Mouse (Mus musculus) forebrain, embryonic 12.5 days (tissue): Measurements from ENCODE around the gene Map3k3. TPM values are rescaled to one million over a fixed set of nuclear protein-coding genes. Genes with fewer than 3 reads are reported as not detected.

Experiments
- ATAC-seq: fragments of 200-750 bp; cut with Nextera tagmentation; 2 replicates; pipeline ENCODE4 v1.8.0; 2017; ENCODE audit warnings: moderate TSS enrichment; ENCODE audit not compliant: low FRiP score
- H3K27ac ChIP-seq: fragments of 300-500 bp; sonication (generic); 2 replicates; pipeline ENCODE4 v1.5.1; 2016; ENCODE audit warnings: mild to moderate bottlenecking
- H3K27me3 ChIP-seq: fragments of 300-500 bp; sonication (generic); 2 replicates; pipeline ENCODE4 v1.6.1; 2016; ENCODE audit warnings: mild to moderate bottlenecking
- H3K36me3 ChIP-seq: fragments of 300-500 bp; sonication (generic); replicated peaks from 2 replicates; pipeline ENCODE4 v1.6.1; 2016; ENCODE audit warnings: mild to moderate bottlenecking
- H3K4me1 ChIP-seq: fragments of 300-500 bp; sonication (generic); 2 replicates; pipeline ENCODE4 v1.6.1; 2016
- H3K4me2 ChIP-seq: fragments of 300-500 bp; sonication (generic); 2 replicates; pipeline ENCODE4 v1.6.1; 2016; ENCODE audit warnings: mild to moderate bottlenecking, moderate library complexity
- H3K4me3 ChIP-seq: fragments of 300-500 bp; sonication (generic); replicated peaks from 2 replicates; pipeline ENCODE4 v1.5.1; 2016; ENCODE audit warnings: mild to moderate bottlenecking
- H3K9ac ChIP-seq: fragments of 300-500 bp; sonication (generic); 2 replicates; pipeline ENCODE4 v1.6.1; 2016; ENCODE audit warnings: mild to moderate bottlenecking
- H3K9me3 ChIP-seq: fragments of 300-500 bp; sonication (generic); 2 replicates; pipeline ENCODE4 v1.6.1; 2016
- WGBS: fragments of 180-500 bp; shearing (Covaris S2); methylation state at CpG from one replicate; pipeline ENCODE4 v1.1.7; 2016; 5-methylcytosine and 5-hydroxymethylcytosine counted together
- polyA plus RNA-seq: library from polyadenylated mRNA; unstranded; fragments of >200 nt; fragmentation: Nextera tagmentation; extraction: Ambion mirVana; gene quantifications from 2 replicates; pipeline ENCODE4 v1.2.1, GENCODE M21; 2016

Gene Map3k3
- polyA plus RNA-seq, 1 experiment from 2014 or later = 22.6 TPM

DNA sequence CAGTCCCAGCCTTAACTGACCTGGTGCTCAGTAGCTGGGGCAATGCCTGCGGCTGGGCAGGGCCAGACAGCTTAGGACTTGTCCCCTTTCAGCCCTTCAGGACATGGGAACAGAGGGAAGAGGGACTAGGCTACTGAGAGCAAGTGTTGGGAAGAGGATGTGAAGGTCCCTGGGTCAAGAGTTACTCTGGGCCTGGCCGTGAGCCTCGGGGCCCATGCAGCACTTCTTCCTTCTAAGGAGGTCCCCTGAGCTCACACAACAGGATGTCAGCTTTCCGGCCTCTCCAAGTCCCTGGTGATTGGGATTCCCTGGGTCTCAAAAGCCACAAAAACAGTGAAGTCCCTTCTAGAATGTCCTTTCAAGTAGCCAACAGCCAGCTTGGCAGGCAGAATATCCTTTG, 79.1 kb downstream of the Map3k3 start:
- peaks cover 24% of the 10 kb centered on the region for H3K4me1 ChIP-seq
- 89% methylated on average over 4 of the region's 4 CpGs for WGBS
- no peaks in the 10 kb centered on the region for H3K9me3 ChIP-seq
- no peak overlapping the region for H3K4me3 ChIP-seq
- H3K36me3 ChIP-seq = peaks cover 57% of the 10 kb centered on the region
- no peak overlapping the region for H3K27ac ChIP-seq
- ATAC-seq = no peak
- H3K27me3 ChIP-seq = no peaks in the 10 kb centered on the region
- no peak overlapping the region for H3K4me2 ChIP-seq
- no peak overlapping the region for H3K9ac ChIP-seq

GRCm38 (mm10) chr11:106164601-106165180, 80.3 kb downstream of the Map3k3 start:
- Histone ChIP-seq H3K27me3 (no peaks in the 10 kb centered on the region), H3K4me2 (no peak overlapping the region), H3K27ac (no peak overlapping the region), H3K4me1 (peaks cover 13% of the 10 kb centered on the region), H3K9ac (no peak overlapping the region), H3K36me3 (peaks cover 62% of the 10 kb centered on the region), H3K4me3 (no peak overlapping the region), H3K9me3 (no peaks in the 10 kb centered on the region)
- no peak for ATAC-seq
- WGBS = 93% methylated on average over 16 of the region's 16 CpGs

- ATAC-seq = no peak
- H3K36me3 ChIP-seq = peaks cover 73% of the 10 kb centered on the region
- no peak overlapping the region for H3K4me2 ChIP-seq
- no peaks in the 10 kb centered on the region for H3K4me1 ChIP-seq
- no peaks in the 10 kb centered on the region for H3K9me3 ChIP-seq
- no peak overlapping the region for H3K4me3 ChIP-seq
- H3K27ac ChIP-seq = no peak overlapping the region
- no peaks in the 10 kb centered on the region for H3K27me3 ChIP-seq
- WGBS = 90% methylated on average over 5 of the region's 5 CpGs
- no peak overlapping the region for H3K9ac ChIP-seq
Measured at GRCm38 (mm10) chr11:106167435-106167834, 83.0 kb downstream of the Map3k3 start.

GRCm38 (mm10) chr11:106170807-106171206, 86.4 kb downstream of the Map3k3 start:
- H3K9me3 ChIP-seq = no peaks in the 10 kb centered on the region
- ATAC-seq = no peak
- whole genome bisulfite sequencing = 75% methylated on average over 7 of the region's 7 CpGs
- no peaks in the 10 kb centered on the region for H3K4me1 ChIP-seq
- H3K27ac ChIP-seq = no peak overlapping the region
- no peak overlapping the region for H3K4me2 ChIP-seq
- H3K9ac ChIP-seq = no peak overlapping the region
- H3K36me3 ChIP-seq = peaks cover 45% of the 10 kb centered on the region
- H3K4me3 ChIP-seq = no peak overlapping the region
- H3K27me3 ChIP-seq = no peaks in the 10 kb centered on the region

DNA sequence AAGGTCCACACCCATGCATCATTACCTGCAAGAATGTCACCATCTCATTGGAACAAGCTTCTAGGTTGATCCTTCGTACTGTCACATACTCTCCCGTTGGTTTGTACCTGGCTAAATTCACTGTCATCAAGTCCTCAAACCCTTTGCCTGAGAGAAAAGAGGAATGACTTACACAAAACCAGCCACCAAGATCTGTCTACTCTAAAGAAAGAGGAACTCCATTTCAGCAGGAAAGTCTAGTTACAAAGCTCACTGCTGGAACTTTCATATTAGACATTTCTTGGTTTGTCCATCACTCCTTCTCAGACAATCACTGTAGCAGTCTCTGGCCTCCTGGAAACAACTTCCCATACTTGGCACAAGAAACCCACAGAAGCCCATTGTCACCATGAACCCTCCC, 88.8 kb downstream of the Map3k3 start:
- Histone ChIP-seq H3K36me3 (peaks cover 23% of the 10 kb centered on the region), H3K27ac (no peak overlapping the region), H3K9me3 (no peaks in the 10 kb centered on the region), H3K4me2 (no peak overlapping the region), H3K27me3 (no peaks in the 10 kb centered on the region), H3K4me3 (no peak overlapping the region), H3K4me1 (no peaks in the 10 kb centered on the region), H3K9ac (no peak overlapping the region)
- ATAC-seq = no peak
- 93% methylated on average over 2 of the region's 2 CpGs for WGBS

DNA sequence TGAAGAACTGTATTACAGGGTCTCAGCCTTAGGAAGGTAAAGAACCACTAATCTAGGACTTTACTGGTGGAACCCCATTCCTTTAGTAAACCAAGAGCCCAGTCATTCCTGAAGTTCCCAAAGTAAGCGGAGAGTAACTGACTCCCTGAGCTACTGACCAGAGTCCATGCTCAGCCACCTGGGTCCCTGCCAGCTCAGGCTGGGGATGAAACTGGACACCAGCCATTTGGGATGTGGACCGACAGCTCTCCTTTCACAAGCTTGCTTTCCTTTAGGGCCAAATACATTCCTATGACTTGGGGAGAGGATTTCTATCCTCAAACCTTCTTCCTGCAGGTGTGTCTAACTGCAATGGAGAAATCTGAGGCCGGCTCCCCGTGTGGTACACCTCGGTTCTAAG, 90.0 kb downstream of the Map3k3 start:
- 85% methylated on average over 5 of the region's 5 CpGs for WGBS
- Histone ChIP-seq H3K27me3 (no peaks in the 10 kb centered on the region), H3K4me2 (no peak overlapping the region), H3K27ac (no peak overlapping the region), H3K4me1 (no peaks in the 10 kb centered on the region), H3K4me3 (no peak overlapping the region), H3K9ac (no peak overlapping the region), H3K9me3 (no peaks in the 10 kb centered on the region), H3K36me3 (peaks cover 17% of the 10 kb centered on the region)
- no peak for ATAC-seq

DNA sequence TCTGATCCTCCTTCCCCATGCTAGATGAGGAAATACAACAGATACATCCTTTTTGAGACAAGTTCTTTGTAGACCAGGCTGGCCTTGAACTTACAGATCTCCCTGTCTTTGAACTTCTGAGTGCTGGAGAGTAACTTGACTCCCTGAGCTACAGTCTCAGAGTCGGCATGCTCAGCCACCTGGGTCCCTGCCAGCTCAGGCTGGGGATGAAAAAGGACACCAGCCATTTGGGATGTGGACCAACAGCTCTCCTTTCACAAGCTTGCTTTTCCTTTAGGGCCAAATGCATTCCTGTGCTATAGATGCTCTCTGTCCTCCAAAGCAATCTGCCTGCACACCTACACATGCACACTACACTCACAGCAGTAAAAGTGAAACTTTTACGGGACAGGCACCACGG, 90.7 kb downstream of the Map3k3 start:
- no peak for ATAC-seq
- H3K36me3 ChIP-seq = peaks cover 14% of the 10 kb centered on the region
- H3K4me3 ChIP-seq = no peak overlapping the region
- 79% methylated on average over 3 of the region's 3 CpGs for WGBS
- no peaks in the 10 kb centered on the region for H3K4me1 ChIP-seq
- no peaks in the 10 kb centered on the region for H3K9me3 ChIP-seq
- H3K27ac ChIP-seq = no peak overlapping the region
- no peaks in the 10 kb centered on the region for H3K27me3 ChIP-seq
- no peak overlapping the region for H3K9ac ChIP-seq
- H3K4me2 ChIP-seq = no peak overlapping the region

DNA sequence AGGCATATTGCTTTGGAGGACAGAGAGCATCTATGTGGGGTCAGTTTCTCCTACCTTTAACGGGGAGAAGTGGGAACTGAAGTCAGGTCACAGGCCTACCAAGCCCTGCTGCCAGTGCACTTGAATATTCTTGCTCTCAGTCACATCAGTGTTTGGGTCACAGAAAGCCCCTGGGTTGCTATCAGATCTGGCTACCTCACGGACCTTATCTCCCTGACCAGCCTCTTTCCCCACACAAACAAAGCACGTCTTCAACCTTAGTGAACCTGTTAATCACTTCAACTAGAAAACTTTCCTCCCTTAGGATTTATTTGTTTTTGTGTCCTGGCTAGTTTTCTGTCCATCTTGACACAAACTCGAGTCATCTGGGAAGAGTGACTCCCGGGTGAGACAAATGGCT, 92.0 kb downstream of the Map3k3 start:
- Histone ChIP-seq H3K4me3 (no peak overlapping the region), H3K9ac (no peak overlapping the region), H3K4me2 (no peak overlapping the region), H3K9me3 (no peaks in the 10 kb centered on the region), H3K27me3 (no peaks in the 10 kb centered on the region), H3K4me1 (no peaks in the 10 kb centered on the region), H3K27ac (no peak overlapping the region), H3K36me3 (peaks cover 5% of the 10 kb centered on the region; the same call in 1 of the 2 replicates)
- ATAC-seq = no peak
- WGBS = 89% methylated on average over 5 of the region's 5 CpGs

DNA sequence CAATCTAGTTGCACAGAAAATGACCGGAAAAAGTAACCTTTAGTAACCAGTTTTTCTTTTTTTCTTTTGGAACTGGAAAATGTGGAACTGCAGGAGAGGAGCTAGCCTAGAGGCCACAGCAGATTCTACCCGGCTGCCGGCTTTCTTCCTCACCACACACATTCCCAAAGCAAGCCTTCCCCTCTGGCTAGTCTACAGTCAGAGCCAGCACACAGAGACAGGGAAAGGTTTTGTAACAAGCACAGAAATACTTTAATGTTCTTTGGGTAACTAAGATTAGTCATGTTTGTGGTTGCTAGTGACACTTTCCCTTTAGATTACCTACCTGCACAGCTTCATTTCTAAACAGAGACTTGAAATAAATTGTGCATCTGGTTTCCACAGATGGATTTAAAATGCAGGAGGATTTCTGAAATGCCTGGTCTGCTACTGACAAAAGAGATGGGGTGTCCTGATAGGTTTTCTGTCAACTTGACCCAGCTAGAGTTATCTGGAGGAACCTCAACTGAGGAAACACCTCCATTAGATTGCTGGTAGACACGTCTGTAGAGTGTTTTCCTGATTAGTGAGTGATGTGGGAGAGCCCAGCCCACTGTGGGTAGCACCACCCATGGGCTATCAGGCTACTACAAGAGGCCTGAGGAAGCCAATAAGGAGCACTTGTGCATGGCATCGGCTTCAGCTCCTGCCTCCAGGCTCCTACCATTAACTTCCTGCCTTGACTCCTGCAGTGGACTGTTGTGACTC, 93.8 kb downstream of the Map3k3 start:
- Histone ChIP-seq H3K27ac (no peak overlapping the region), H3K9me3 (no peaks in the 10 kb centered on the region), H3K9ac (no peak overlapping the region), H3K36me3 (no peaks in the 10 kb centered on the region; the same call in 1 of the 2 replicates), H3K4me3 (no peak overlapping the region), H3K27me3 (no peaks in the 10 kb centered on the region), H3K4me1 (no peaks in the 10 kb centered on the region), H3K4me2 (no peak overlapping the region)
- ATAC-seq = no peak
- 87% methylated on average over 5 of the region's 5 CpGs for WGBS

- WGBS = 74% methylated on average over 7 of the region's 7 CpGs
- Histone ChIP-seq H3K4me3 (no peak overlapping the region), H3K27ac (no peak overlapping the region), H3K9me3 (no peaks in the 10 kb centered on the region), H3K9ac (no peak overlapping the region), H3K36me3 (peaks cover 4% of the 10 kb centered on the region), H3K4me2 (no peak overlapping the region), H3K4me1 (no peaks in the 10 kb centered on the region), H3K27me3 (no peaks in the 10 kb centered on the region)
- no peak for ATAC-seq
Measured at GRCm38 (mm10) chr11:106179711-106180448, 95.5 kb downstream of the Map3k3 start.

DNA sequence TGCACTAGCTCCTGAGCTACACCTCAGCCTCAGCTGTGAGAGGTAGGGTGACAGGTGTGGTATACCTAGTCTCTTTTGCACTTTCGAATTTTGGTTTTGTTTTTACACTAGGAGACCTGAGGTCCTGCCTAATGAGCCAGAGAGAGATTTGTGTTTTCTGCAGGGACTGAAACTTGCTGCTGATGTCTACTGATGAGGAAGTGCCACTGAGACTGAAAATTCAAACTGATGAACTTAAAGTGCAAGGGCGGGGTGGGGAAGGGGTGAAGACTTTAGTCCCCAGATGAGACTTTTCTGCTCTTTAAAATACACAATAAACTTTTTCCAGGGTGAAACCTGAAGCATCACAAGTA, 96.0 kb downstream of the Map3k3 start:
- no peak overlapping the region for H3K9ac ChIP-seq
- no peaks in the 10 kb centered on the region for H3K4me1 ChIP-seq
- WGBS = 88% methylated on average over 2 of the region's 2 CpGs
- peaks cover 4% of the 10 kb centered on the region for H3K36me3 ChIP-seq
- H3K4me2 ChIP-seq = no peak overlapping the region
- H3K9me3 ChIP-seq = no peaks in the 10 kb centered on the region
- H3K4me3 ChIP-seq = no peak overlapping the region
- no peak overlapping the region for H3K27ac ChIP-seq
- ATAC-seq = no peak
- no peaks in the 10 kb centered on the region for H3K27me3 ChIP-seq

GRCm38 (mm10) chr11:106187326-106187725, 102.9 kb downstream of the Map3k3 start:
- no peak for ATAC-seq
- no peak overlapping the region for H3K4me3 ChIP-seq
- WGBS = 95% methylated on average over 4 of the region's 4 CpGs

More at GRCm38 (mm10) chr11:106187326-106187725, 102.9 kb downstream of the Map3k3 start:
- Histone ChIP-seq H3K4me1 (peaks cover 2% of the 10 kb centered on the region), H3K36me3 (peaks cover 7% of the 10 kb centered on the region), H3K4me2 (no peak overlapping the region), H3K27ac (no peak overlapping the region), H3K9me3 (no peaks in the 10 kb centered on the region), H3K9ac (no peak overlapping the region), H3K27me3 (no peaks in the 10 kb centered on the region)
